Mouse (Mus musculus) small intestine, adult 2 months (tissue): ENCODE results near the gene Rorb. TPM values are rescaled to one million over a fixed set of nuclear protein-coding genes. Genes with fewer than 3 reads are reported as not detected.

Experiments
- H3K27ac ChIP-seq: fragments of 200-500 bp; 2 replicates; pipeline ENCODE4 v1.5.1; 2012; ENCODE audit warnings: low read depth, low read length, control low read depth, inconsistent platforms; ENCODE audit not compliant: insufficient read depth
- H3K27me3 ChIP-seq: fragments of 200-500 bp; 2 replicates; pipeline ENCODE4 v1.6.1; 2012; ENCODE audit warnings: mild to moderate bottlenecking, moderate library complexity, low read length, inconsistent platforms; ENCODE audit not compliant: control insufficient read depth, insufficient read depth
- H3K36me3 ChIP-seq: fragments of 200-500 bp; 2 replicates; pipeline ENCODE4 v1.6.1; 2012; ENCODE audit warnings: mild to moderate bottlenecking, low read length, control low read depth, inconsistent platforms; ENCODE audit not compliant: control insufficient read depth, insufficient read depth
- H3K4me1 ChIP-seq: fragments of 200-500 bp; 2 replicates; pipeline ENCODE4 v1.6.1; 2012; ENCODE audit warnings: low read length, inconsistent platforms, mixed read lengths; ENCODE audit not compliant: control insufficient read depth, insufficient read depth, insufficient read length
- H3K4me3 ChIP-seq: fragments of 200-500 bp; 2 replicates; pipeline ENCODE4 v1.5.1; 2012; ENCODE audit warnings: low read depth, mild to moderate bottlenecking, control low read depth, inconsistent platforms, low read length, moderate library complexity
- CTCF ChIP-seq: fragments of 200-500 bp; IDR thresholded peaks from 2 replicates; pipeline ENCODE4 v1.5.1; 2012; ENCODE audit warnings: low read depth, mild to moderate bottlenecking, control low read depth, inconsistent platforms, low read length, moderate library complexity, mixed read lengths; ENCODE audit not compliant: insufficient replicate concordance, insufficient read length; ENCODE audit errors: extremely low read depth
- POLR2A ChIP-seq: fragments of 200-500 bp; IDR thresholded peaks from 2 replicates; pipeline ENCODE4 v1.6.1; 2012; ENCODE audit warnings: low read depth, mild to moderate bottlenecking, control low read depth, inconsistent platforms, low read length, moderate library complexity
- WGBS: fragments of 180-500 bp; shearing (Covaris S2); methylation state at CpG from one replicate; pipeline ENCODE4 v1.1.7; 2018; 5-methylcytosine and 5-hydroxymethylcytosine counted together
- polyA plus RNA-seq: library from polyadenylated mRNA; depleted of rRNA; stranded (reverse); fragments of >200 nt; gene quantifications from 2 replicates; pipeline ENCODE4 v1.2.3, GENCODE M21; 2012

Gene Rorb
- polyA plus RNA-seq, 1 experiment = 0.04 TPM

GRCm38 (mm10) chr19:18889117-18889627 is 221.8 kb downstream of the Rorb start:
- Histone ChIP-seq H3K27ac (peak overlapping the region; percentile 55), H3K4me1 (peaks cover 11% of the 10 kb centered on the region; the same call in 1 of the 2 replicates), H3K4me3 (no peak overlapping the region), H3K36me3 (no peaks in the 10 kb centered on the region), H3K27me3 (no peaks in the 10 kb centered on the region)
- TF ChIP-seq POLR2A = no peak
- TF ChIP-seq CTCF = no peak
- 14% methylated on average over 11 of the region's 11 CpGs for WGBS

DNA sequence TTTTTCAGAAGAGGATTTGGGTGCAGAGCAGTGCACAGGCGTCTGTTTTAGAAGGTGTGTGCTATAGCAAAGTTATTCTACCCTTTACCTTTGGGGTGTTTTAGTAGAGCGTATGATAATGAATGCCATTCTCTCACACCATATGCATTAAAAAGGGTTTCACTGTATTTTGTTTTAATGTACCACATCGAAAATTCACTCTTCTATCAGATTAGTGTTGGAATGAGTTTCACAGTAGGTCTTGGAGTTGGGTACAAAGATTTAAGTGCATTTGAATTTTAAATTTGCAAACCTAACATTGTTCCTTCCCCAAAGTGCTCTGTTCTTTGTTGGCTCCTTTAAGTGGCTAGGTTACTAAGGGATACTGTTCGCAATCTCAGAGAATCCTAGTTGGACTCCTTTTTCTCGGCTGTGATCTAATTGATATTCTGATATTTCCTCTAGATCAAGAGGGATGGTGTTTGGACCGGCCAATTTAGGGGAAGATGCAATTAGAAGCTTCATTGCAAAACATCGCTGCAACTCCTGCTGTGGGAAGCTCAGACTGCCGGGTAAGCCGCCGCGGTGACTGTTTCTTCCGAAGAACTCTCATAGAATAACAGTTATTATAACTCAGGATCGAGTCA is 222.4 kb downstream of the Rorb start:
- 52% methylated on average over 13 of the region's 13 CpGs for WGBS
- H3K4me3 ChIP-seq = no peak overlapping the region
- 0 out of 2 replicates have a peak overlapping the region, but pooled peaks have one; percentile 34 for H3K27ac ChIP-seq
- H3K4me1 ChIP-seq = peaks cover 11% of the 10 kb centered on the region; the same call in 1 of the 2 replicates
- TF ChIP-seq CTCF (no peak), POLR2A (no peak)
- H3K36me3 ChIP-seq = no peaks in the 10 kb centered on the region
- H3K27me3 ChIP-seq = no peaks in the 10 kb centered on the region

DNA sequence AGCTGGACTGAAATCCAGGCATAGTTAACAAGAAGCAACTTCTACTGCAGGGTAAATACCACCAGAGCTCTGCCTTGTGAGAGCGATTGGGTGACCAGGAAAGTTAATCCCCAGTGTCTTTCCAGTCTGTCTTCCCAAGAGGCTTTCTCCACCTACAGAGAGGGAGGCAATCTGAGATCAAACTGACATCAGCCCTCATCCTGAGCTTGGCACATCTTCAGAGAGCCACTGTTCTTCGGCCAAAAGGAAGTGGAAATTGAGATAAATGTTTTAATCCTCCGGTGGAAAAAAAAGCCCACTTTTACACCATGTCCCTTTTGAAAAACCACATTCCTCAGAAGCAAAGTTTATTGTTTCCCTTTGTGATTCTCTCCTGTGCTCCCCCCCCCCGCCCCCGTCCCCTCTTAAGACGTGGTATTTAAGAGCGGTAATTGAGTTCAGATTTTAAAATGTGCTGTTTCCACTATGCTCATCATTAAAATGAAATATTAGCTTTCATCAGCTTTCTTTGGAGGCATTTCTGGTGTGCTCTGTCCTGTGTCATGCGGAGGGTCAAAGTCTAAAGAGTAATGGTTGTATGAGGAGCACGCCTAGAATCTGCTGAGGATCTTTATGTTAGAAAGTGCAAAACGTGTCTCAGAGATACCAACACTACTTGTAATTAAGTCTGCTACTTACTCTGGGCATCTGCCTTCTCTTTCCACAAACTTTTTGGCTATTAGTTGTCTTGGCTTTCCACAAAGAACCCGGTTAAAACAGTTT is 223.2 kb downstream of the Rorb start:
- Histone ChIP-seq H3K36me3 (no peaks in the 10 kb centered on the region), H3K4me1 (peaks cover 11% of the 10 kb centered on the region; the same call in 1 of the 2 replicates), H3K27me3 (no peaks in the 10 kb centered on the region), H3K27ac (0 out of 2 replicates have a peak overlapping the region, but pooled peaks have one; percentile 34), H3K4me3 (no peak overlapping the region)
- 50% methylated on average over 11 of the region's 11 CpGs for WGBS
- no peak for TF ChIP-seq POLR2A

- TF ChIP-seq POLR2A (no peak), CTCF (no peak)
- 79% methylated on average over 5 of the region's 5 CpGs for WGBS
- no peaks in the 10 kb centered on the region for H3K36me3 ChIP-seq
These were observed 229.8 kb downstream of the Rorb start for GRCm38 (mm10) chr19:18881162-18881561.

More at GRCm38 (mm10) chr19:18881162-18881561, 229.8 kb downstream of the Rorb start:
- Histone ChIP-seq H3K27ac (no peak overlapping the region), H3K27me3 (no peaks in the 10 kb centered on the region), H3K4me3 (no peak overlapping the region), H3K4me1 (no peaks in the 10 kb centered on the region)
